In genomic region chr11:28869129-28869528, GRCm38 (mm10) we compare ENCODE assay signal across 31 mouse cellular contexts. TPM values are rescaled to one million over a fixed set of nuclear protein-coding genes. Genes with fewer than 3 reads are reported as not detected.
DNase-seq lines count a peak whose midpoint lies in the region; ATAC-seq lines count a peak whose summit lies in the region.
"Had no signal": no experiment of that assay in that cellular context is flagged by ENCODE, and none has a peak within 500 bp of the region (broad histone marks: within the 10 kb centered on the region; RNA-seq: fewer than 3 reads in every experiment).

No protein-coding gene starts in this region.

- ATAC-seq in embryonic facial prominence, embryonic 14.5 days (ENCODE audit: low read depth) = no peak
- no peak for ATAC-seq in activated CD4-positive, CD25-positive, alpha-beta regulatory T cell, adult 4 months
- ATAC-seq in liver, embryonic 12.5 days = no peak
- ATAC-seq: forebrain, embryonic 13.5 days; hindbrain, postnatal 0 days; intestine, embryonic 15.5 days; lung, postnatal 0 days had no signal

- peak; percentile 77 for DNase-seq in embryo, embryonic 10 days (ENCODE audit: low spot score)
- no peak for DNase-seq in embryo, embryonic 9.5 days (ENCODE audit: extremely low spot score)
- peak; percentile 79 for DNase-seq in 3T3-L1 (ENCODE audit: low read depth, low spot score)
- DNase-seq in embryo, embryonic 10.5 days (ENCODE audit: low spot score) = peak; percentile 73
- peak; percentile 46 for DNase-seq in embryonic facial prominence, embryonic 14.5 days (ENCODE audit: low spot score)
- DNase-seq in thymus, postnatal 4 days = no peak
- DNase-seq: adrenal gland, adult 2 months; cerebellum, adult 8-10 months; cerebellum, postnatal 36 days; gastrocnemius, adult 2 months; heart, postnatal 14 days; kidney, adult 8-10 months; layer of hippocampus, adult 9-11 months; lung, adult 18-20 months; lung, postnatal 4 days; midbrain, embryonic 14.5 days; retina, postnatal 1 day; right cerebral cortex, postnatal 14 days had no signal

- H3K36me3 ChIP-seq in embryonic facial prominence, embryonic 14.5 days (ENCODE audit: control insufficient read depth, insufficient read depth, low read length) = no peaks in the 10 kb centered on the region
- no peaks in the 10 kb centered on the region for H3K36me3 ChIP-seq in liver, embryonic 12.5 days
- H3K36me3 ChIP-seq: hindbrain, embryonic 12.5 days; intestine, embryonic 15.5 days; limb, embryonic 13.5 days; neural tube, embryonic 15.5 days had no signal

- H3K9ac ChIP-seq in embryonic facial prominence, embryonic 14.5 days (ENCODE audit: low read depth, low read length) = no peak overlapping the region
- no peak overlapping the region for H3K9ac ChIP-seq in liver, embryonic 12.5 days
- H3K9ac ChIP-seq: embryonic facial prominence, embryonic 13.5 days; forebrain, embryonic 13.5 days; hindbrain, embryonic 12.5 days; intestine, embryonic 15.5 days; limb, embryonic 13.5 days; neural tube, embryonic 15.5 days had no signal

- peak overlapping the region; percentile 48; the same call in 1 of the 2 replicates for H3K27ac ChIP-seq in embryonic facial prominence, embryonic 14.5 days (replicated peaks; ENCODE audit: low read depth, low read length)
- no peak overlapping the region for H3K27ac ChIP-seq in liver, embryonic 12.5 days
- H3K27ac ChIP-seq: embryonic facial prominence, embryonic 13.5 days; forebrain, embryonic 13.5 days; gastrocnemius, adult 2 months; hindbrain, embryonic 12.5 days; hindbrain, postnatal 0 days; intestine, embryonic 15.5 days; kidney, postnatal 0 days; limb, embryonic 13.5 days; neural tube, embryonic 15.5 days had no signal

- no peak overlapping the region for H3K4me3 ChIP-seq in embryonic facial prominence, embryonic 14.5 days (ENCODE audit: low read depth, low read length)
- H3K4me3 ChIP-seq in liver, embryonic 12.5 days = no peak overlapping the region
- H3K4me3 ChIP-seq: embryonic facial prominence, embryonic 13.5 days; forebrain, embryonic 13.5 days; gastrocnemius, adult 2 months; hindbrain, embryonic 12.5 days; intestine, embryonic 15.5 days; limb, embryonic 13.5 days; megakaryocyte, embryonic 14.5 days; neural tube, embryonic 15.5 days had no signal

- WGBS in embryonic facial prominence, embryonic 14.5 days = 18% methylated on average over 2 of the region's 2 CpGs
- WGBS in liver, embryonic 12.5 days (ENCODE audit: insufficient replicate concordance) = 82% methylated on average over 2 of the region's 2 CpGs

- H3K9me3 ChIP-seq in embryonic facial prominence, embryonic 14.5 days (ENCODE audit: control insufficient read depth, low read length) = no peaks in the 10 kb centered on the region
- no peaks in the 10 kb centered on the region for H3K9me3 ChIP-seq in liver, embryonic 12.5 days (replicated peaks)
- H3K9me3 ChIP-seq: embryonic facial prominence, embryonic 13.5 days; forebrain, embryonic 13.5 days; hindbrain, embryonic 12.5 days; intestine, embryonic 15.5 days; limb, embryonic 13.5 days; neural tube, embryonic 15.5 days had no signal

- no peaks in the 10 kb centered on the region for H3K27me3 ChIP-seq in embryonic facial prominence, embryonic 14.5 days (replicated peaks; ENCODE audit: control insufficient read depth, insufficient read depth, low read length)
- no peaks in the 10 kb centered on the region for H3K27me3 ChIP-seq in liver, embryonic 12.5 days (replicated peaks)
- H3K27me3 ChIP-seq: embryonic facial prominence, embryonic 13.5 days; forebrain, embryonic 13.5 days; hindbrain, embryonic 12.5 days; intestine, embryonic 15.5 days; limb, embryonic 13.5 days; megakaryocyte, embryonic 14.5 days; neural tube, embryonic 15.5 days had no signal

- H3K4me1 ChIP-seq in embryonic facial prominence, embryonic 14.5 days (ENCODE audit: control insufficient read depth, insufficient read depth, low read length) = 0 out of 2 replicates have a peak, but pooled peaks cover 3% of the 10 kb centered on the region
- H3K4me1 ChIP-seq in liver, embryonic 12.5 days = no peaks in the 10 kb centered on the region
- H3K4me1 ChIP-seq: forebrain, embryonic 13.5 days; hindbrain, embryonic 12.5 days; intestine, embryonic 15.5 days; megakaryocyte, embryonic 14.5 days; neural tube, embryonic 15.5 days had no signal

- no peak overlapping the region for H3K4me2 ChIP-seq in embryonic facial prominence, embryonic 14.5 days (ENCODE audit: low read depth, low read length)
- no peak overlapping the region for H3K4me2 ChIP-seq in liver, embryonic 12.5 days
- H3K4me2 ChIP-seq: embryonic facial prominence, embryonic 13.5 days; forebrain, embryonic 13.5 days; hindbrain, embryonic 12.5 days; intestine, embryonic 15.5 days; limb, embryonic 13.5 days; liver, embryonic 11.5 days; neural tube, embryonic 15.5 days had no signal

RNA-seq across cellular contexts. Expression of gene Efemp1, which starts 16.1 kb away (rescaled TPM):
- polyA plus RNA-seq in embryonic facial prominence, embryonic 14.5 days (2014; fragmentation: Nextera tagmentation; extraction: Ambion mirVana) = 64.5 and 74.7 TPM in 2 replicates
- polyA plus RNA-seq in activated CD4-positive, CD25-positive, alpha-beta regulatory T cell, adult 4 months (2017; shearing (Covaris generic)) = not detected
- 2.8 and 3.1 TPM in 2 replicates for polyA plus RNA-seq in liver, embryonic 12.5 days (2016; fragmentation: Nextera tagmentation; extraction: Ambion mirVana)

Comparison
In these comparisons a context has a peak if more than half of its experiments do, and no peak if none do; other contexts are left out.
1. DNase-seq: peak in embryo, embryonic 10 days (single experiment), 3T3-L1 (single experiment), embryo, embryonic 10.5 days (single experiment) and embryonic facial prominence, embryonic 14.5 days (single experiment); none in embryo, embryonic 9.5 days (single experiment) and thymus, postnatal 4 days (single experiment).
2. RNA of gene Efemp1, which starts 16.1 kb away (polyA plus RNA-seq): 64.5 to 74.7 TPM in embryonic facial prominence, embryonic 14.5 days; 2.8 to 3.1 TPM in liver, embryonic 12.5 days and not detected in activated CD4-positive, CD25-positive, alpha-beta regulatory T cell, adult 4 months; every median in the first group is over 10 times any median in the second.